Mouse (Mus musculus) embryonic facial prominence, embryonic 14.5 days (tissue): ENCODE results near the gene Zfp934. TPM values are rescaled to one million over a fixed set of nuclear protein-coding genes. Genes with fewer than 3 reads are reported as not detected.
A peak's percentile ranks its signal among the peaks of the same experiment; 100 is the strongest.
"Not testable (repeated sequence)": the region's sequence is repeated elsewhere in the genome, so short reads cannot be mapped to it uniquely, and the experiment has no call there.

Experiments used
- ATAC-seq: fragments of 200-750 bp; cut with Nextera tagmentation; 2 replicates; pipeline ENCODE4 v1.8.0; 2017; ENCODE audit warnings: low read depth, moderate number of reproducible peaks, moderate TSS enrichment
- DNase-seq: peaks from one replicate; pipeline ENCODE4 v3.0.0-alpha.2; 2015; ENCODE audit warnings: low spot score
- H3K27ac ChIP-seq: fragments of 300-500 bp; sonication (generic); replicated peaks from 2 replicates; pipeline ENCODE4 v1.5.1; 2014; ENCODE audit warnings: low read depth, mild to moderate bottlenecking, low read length, moderate library complexity
- H3K27me3 ChIP-seq: fragments of 300-500 bp; sonication (generic); replicated peaks from 2 replicates; pipeline ENCODE4 v1.6.1; 2014; ENCODE audit warnings: low read length; ENCODE audit not compliant: control insufficient read depth, insufficient read depth
- H3K36me3 ChIP-seq: fragments of 300-500 bp; sonication (generic); 2 replicates; pipeline ENCODE4 v1.6.1; 2014; ENCODE audit warnings: low read length, mixed read lengths; ENCODE audit not compliant: control insufficient read depth, insufficient read depth
- H3K4me1 ChIP-seq: fragments of 300-500 bp; sonication (generic); 2 replicates; pipeline ENCODE4 v1.6.1; 2014; ENCODE audit warnings: antibody characterized with exemption, low read length; ENCODE audit not compliant: control insufficient read depth, insufficient read depth
- H3K4me2 ChIP-seq: fragments of 300-500 bp; sonication (generic); 2 replicates; pipeline ENCODE4 v1.6.1; 2014; ENCODE audit warnings: low read depth, mild to moderate bottlenecking, low read length, moderate library complexity, mixed read lengths
- H3K4me3 ChIP-seq: fragments of 300-500 bp; sonication (generic); 2 replicates; pipeline ENCODE4 v1.5.1; 2014; ENCODE audit warnings: low read depth, mild to moderate bottlenecking, low read length
- H3K9ac ChIP-seq: fragments of 300-500 bp; sonication (generic); 2 replicates; pipeline ENCODE4 v1.6.1; 2014; ENCODE audit warnings: low read depth, mild to moderate bottlenecking, low read length, moderate library complexity, mixed read lengths
- H3K9me3 ChIP-seq: fragments of 300-500 bp; sonication (generic); 2 replicates; pipeline ENCODE4 v1.6.1; 2016; ENCODE audit warnings: low read length; ENCODE audit not compliant: control insufficient read depth
- WGBS: fragments of 180-500 bp; shearing (Covaris S2); extraction: QIAGEN DNeasy Blood & Tissue Kit; methylation state at CpG from one replicate; pipeline ENCODE4 v1.1.7; 2014; 5-methylcytosine and 5-hydroxymethylcytosine counted together
- microRNA-seq: library from miRNA; unstranded; fragments of <30 nt; microRNA quantifications from one replicate; pipeline ENCODE4, GENCODE M21; 2016; ENCODE audit warnings: borderline number of aligned reads
- polyA plus RNA-seq: library from polyadenylated mRNA; unstranded; fragments of >200 nt; fragmentation: Nextera tagmentation; extraction: Ambion mirVana; gene quantifications from 2 replicates; pipeline ENCODE4 v1.2.1, GENCODE M21; 2014

The Zfp934 gene
- polyA plus RNA-seq, 1 experiment from 2014 or later: 14.5 TPM

DNA sequence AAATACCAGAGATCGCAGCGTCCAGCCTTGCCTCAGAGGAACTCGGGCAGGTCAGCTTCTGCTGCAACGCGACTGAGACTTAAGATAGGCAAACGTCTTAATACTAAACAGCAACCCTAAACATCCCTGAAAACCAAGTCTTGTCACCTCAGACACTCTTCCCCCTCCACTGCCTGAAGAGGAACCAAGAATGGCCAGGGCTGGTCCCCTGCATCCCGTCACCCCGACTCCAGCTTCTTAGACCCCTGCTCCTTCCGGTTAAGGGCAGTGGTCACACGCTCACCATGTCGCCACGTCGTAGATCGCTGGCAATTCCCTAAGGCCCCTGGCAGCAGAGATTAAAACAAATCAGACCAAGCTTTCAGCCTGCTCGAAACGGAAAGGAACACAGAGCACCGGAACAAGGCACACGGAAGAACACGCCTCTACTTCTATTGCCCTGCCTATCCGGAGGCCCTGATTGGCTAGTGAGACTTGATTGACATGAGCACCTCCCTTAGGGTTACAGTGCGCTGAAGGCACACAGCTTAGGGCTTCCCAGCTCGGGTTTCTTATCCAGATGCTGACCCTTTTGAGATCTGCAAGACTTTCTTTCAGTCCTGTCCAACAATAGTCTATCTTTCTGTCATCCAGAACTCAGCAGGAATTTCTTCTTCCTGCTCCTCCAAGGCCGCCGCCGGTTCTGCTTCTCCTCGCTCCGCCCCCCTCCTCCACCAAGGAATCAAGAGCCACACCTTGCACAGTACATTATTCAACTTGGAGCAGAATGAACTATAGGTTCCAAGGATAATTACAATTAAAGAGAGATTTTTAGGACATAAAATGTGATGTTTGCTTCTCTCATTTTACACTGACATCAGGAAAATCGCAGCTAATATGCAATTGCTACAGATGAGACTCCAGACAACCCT lies 104.3 kb downstream of the Zfp934 start, which contains the start of gene Gm49359:
Gene Gm49359 (minus strand): TSS at position 409 of the 911 bp plus-strand sequence.
- Histone ChIP-seq H3K36me3 (peaks cover 14% of the 10 kb centered on the region; the same call in 1 of the 2 replicates), H3K9me3 (peaks cover 21% of the 10 kb centered on the region), H3K4me2 (peak within 1 kb of the TSS; percentile 43), H3K9ac (peak within 1 kb of the TSS; percentile 83), H3K4me3 (peak within 1 kb of the TSS; percentile 65)
- peak; percentile 96 for DNase-seq
- not testable (repeated sequence) for H3K27me3 ChIP-seq, H3K4me1 ChIP-seq, H3K27ac ChIP-seq
- peak; percentile 100 for ATAC-seq
- 1% methylated on average over 27 of the region's 28 CpGs for WGBS

Small RNAs within 50 kb of the gene (microRNA-seq; reads per million reads assigned to microRNA genes)
- gene Gm22256: not detected

Other genes with a start within 250 kb of the Zfp934 start
- 4.0 and 4.8 TPM in 2 replicates for gene Gm3604, start 188.0 kb downstream of the Zfp934 start, polyA plus RNA-seq
- gene Gm49359, start 104.4 kb downstream of the Zfp934 start, polyA plus RNA-seq: 9.2 and 10.3 TPM in 2 replicates
- gene Zfp935, start 12.7 kb downstream of the Zfp934 start, polyA plus RNA-seq: not detected in 2 replicates
- 10.5 and 12.1 TPM in 2 replicates for gene 6720489N17Rik, start 53.0 kb upstream of the Zfp934 start, polyA plus RNA-seq
- gene Platr25, start 189.5 kb upstream of the Zfp934 start, polyA plus RNA-seq: 27.9 and 28.6 TPM in 2 replicates
- gene Gm5141, start 214.6 kb upstream of the Zfp934 start, polyA plus RNA-seq: 7.5 and 10.5 TPM in 2 replicates